Comparison of ENCODE assay signal across 15 mouse cellular contexts in genomic region chr10:121395542-121396176, GRCm38 (mm10). TPM values are rescaled to one million over a fixed set of nuclear protein-coding genes. Genes with fewer than 3 reads are reported as not detected.
DNase-seq lines count a peak whose midpoint lies in the region; TF ChIP-seq lines count a peak whose summit lies in the region.
"Had no signal": no experiment of that assay in that cellular context is flagged by ENCODE, and none has a peak within 500 bp of the region (broad histone marks: within the 10 kb centered on the region; RNA-seq: fewer than 3 reads in every experiment).

No protein-coding gene starts in this region.

- H3K36me3 ChIP-seq in heart, embryonic 10.5 days: peaks cover 57% of the 10 kb centered on the region

- peaks cover 22% of the 10 kb centered on the region for H3K4me1 ChIP-seq in heart, embryonic 10.5 days
- no peaks in the 10 kb centered on the region for H3K4me1 ChIP-seq in lung, adult 2 months (ENCODE audit: control insufficient read depth, insufficient read depth, low read length)
- H3K4me1 ChIP-seq: hindbrain, embryonic 10.5 days; midbrain, embryonic 15.5 days; neural tube, embryonic 12.5 days had no signal

- intact Hi-C loops in heart, postnatal 10 days (cut with DNase I): no loop called here

- TF ChIP-seq POLR2A in lung, adult 2 months (IDR thresholded peaks at IDR 0.05; ENCODE audit: borderline replicate concordance, extremely low read depth, low read depth, low read length): no peak

- H3K27me3 ChIP-seq in heart, embryonic 10.5 days (ENCODE audit: insufficient read depth, poor library complexity, severe bottlenecking): no peaks in the 10 kb centered on the region
- H3K27me3 ChIP-seq: embryonic facial prominence, embryonic 12.5 days; midbrain, embryonic 15.5 days; neural tube, embryonic 12.5 days; Patski had no signal

- WGBS in heart, embryonic 10.5 days: 66% methylated on average over 20 of the region's 20 CpGs
- 63% methylated on average over 20 of the region's 20 CpGs for WGBS in lung, adult 2 months

- no peak for TF ChIP-seq CTCF in lung, adult 2 months (IDR thresholded peaks at IDR 0.05; ENCODE audit: insufficient read depth, low read length)

- peak overlapping the region; percentile 52; the same call in 1 of the 2 replicates for H3K27ac ChIP-seq in heart, embryonic 10.5 days
- H3K27ac ChIP-seq: embryonic facial prominence, embryonic 12.5 days; hindbrain, embryonic 10.5 days; midbrain, embryonic 15.5 days; neural tube, embryonic 12.5 days had no signal

- H3K9me3 ChIP-seq in heart, embryonic 10.5 days: no peaks in the 10 kb centered on the region
- H3K9me3 ChIP-seq: embryonic facial prominence, embryonic 12.5 days; hindbrain, embryonic 10.5 days; midbrain, embryonic 15.5 days; neural tube, embryonic 12.5 days had no signal

- DNase-seq in heart, embryonic 10.5 days (ENCODE audit: low spot score): no peak
- no peak for DNase-seq in heart, adult 9 months (ENCODE audit: low spot score in 2 of 2)
- DNase-seq in lung, adult 2 months: peak; percentile 38
- DNase-seq in lung, postnatal 25 days (ENCODE audit: low spot score): no peak
- peak; percentile 58 to 65 for DNase-seq in heart, postnatal 10 days
- DNase-seq in lung, postnatal 14 days: peak; percentile 54
- no peak for DNase-seq in right cerebral cortex, postnatal 25 days
- DNase-seq: cerebellum, postnatal 36 days; gastrocnemius, postnatal 25 days; thymus, adult 2 months had no signal

- H3K4me3 ChIP-seq in heart, embryonic 10.5 days: no peak overlapping the region
- H3K4me3 ChIP-seq in lung, adult 2 months (replicated peaks; ENCODE audit: extremely low read depth, low read depth, low read length): no peak overlapping the region
- H3K4me3 ChIP-seq: embryonic facial prominence, embryonic 12.5 days; hindbrain, embryonic 10.5 days; midbrain, embryonic 15.5 days; neural tube, embryonic 12.5 days had no signal

RNA-seq across cellular contexts. Expression of gene Gns, which starts 30.8 kb away (rescaled TPM):
- polyA plus RNA-seq in heart, embryonic 10.5 days (2016; fragmentation: Nextera tagmentation; extraction: Ambion mirVana): 31.4 and 33.6 TPM in 2 replicates
- 149 and 280 TPM in 2 replicates for polyA plus RNA-seq in lung, adult 2 months (2012; rRNA removed)
- total RNA-seq in heart, postnatal 10 days (2021): 10 to 100 TPM; 72.7 to 78.3 TPM

RNA-seq across cellular contexts. Expression of gene Tbc1d30, which starts 44.6 kb away (rescaled TPM):
- polyA plus RNA-seq in heart, embryonic 10.5 days (2016; fragmentation: Nextera tagmentation; extraction: Ambion mirVana): 1.3 and 1.9 TPM in 2 replicates
- polyA plus RNA-seq in lung, adult 2 months (2012; rRNA removed): 11.4 and 14.1 TPM in 2 replicates
- 1 to 10 TPM; 3.8 to 5.3 TPM for total RNA-seq in heart, postnatal 10 days (2021)

Comparison
In these comparisons a context has a peak if more than half of its experiments do, and no peak if none do; other contexts are left out.
1. DNase-seq: peak in lung, adult 2 months (single experiment), heart, postnatal 10 days (2 of 2) and lung, postnatal 14 days (single experiment); none in heart, embryonic 10.5 days (single experiment), heart, adult 9 months (0 of 2), lung, postnatal 25 days (single experiment) and right cerebral cortex, postnatal 25 days (single experiment).